Mouse (Mus musculus) megakaryocyte, embryonic 14.5 days (primary cell): ENCODE data around the gene Gm17571.

Experiments
- FLI1 ChIP-seq: IDR thresholded peaks from 2 replicates; pipeline ENCODE4 v1.6.1; 2012; ENCODE audit warnings: low read length, inconsistent platforms, mixed read lengths
- GATA1 ChIP-seq: IDR thresholded peaks from 3 replicates; pipeline ENCODE4 v1.6.1; 2012; ENCODE audit warnings: mixed read lengths, low read length, inconsistent platforms, borderline replicate concordance

GRCm38 (mm10) chr9:13433501-13434090 is 13.0 kb downstream of the Gm17571 start:
- TF ChIP-seq GATA1 (no peak), FLI1 (no peak)
